In genomic region chr5:81344330-81344729, GRCm38 (mm10) we compare ENCODE assay signal across 17 mouse cellular contexts.
DNase-seq lines count a peak whose midpoint lies in the region; ATAC-seq lines count a peak whose summit lies in the region.
"Had no signal": no experiment of that assay in that cellular context is flagged by ENCODE, and none has a peak within 500 bp of the region (broad histone marks: within the 10 kb centered on the region; RNA-seq: fewer than 3 reads in every experiment).

No protein-coding gene starts in this region.

- peak; percentile 18 for DNase-seq in neural tube, embryonic 11.5 days (ENCODE audit: low spot score)
- no peak for DNase-seq in lung, postnatal 25 days (ENCODE audit: low spot score)
- DNase-seq: adrenal gland, adult 8-10 months; cerebellum, postnatal 10 days; gastrocnemius, postnatal 36 days; layer of hippocampus, postnatal 36 days; left cerebral cortex, postnatal 4 days; liver, embryonic 13.5 days; right cerebral cortex, postnatal 4 days had no signal

- H3K9ac ChIP-seq in hindbrain, embryonic 12.5 days: no peak overlapping the region
- H3K9ac ChIP-seq in hindbrain, embryonic 16.5 days (ENCODE audit: low read depth, low read length): no peak overlapping the region
- no peak overlapping the region for H3K9ac ChIP-seq in neural tube, embryonic 11.5 days (ENCODE audit: low read length)
- no peak overlapping the region for H3K9ac ChIP-seq in neural tube, embryonic 15.5 days (replicated peaks)
- no peak overlapping the region for H3K9ac ChIP-seq in embryonic facial prominence, embryonic 15.5 days
- H3K9ac ChIP-seq: heart, embryonic 12.5 days; liver, embryonic 13.5 days had no signal

- no peaks in the 10 kb centered on the region for H3K9me3 ChIP-seq in hindbrain, embryonic 12.5 days (replicated peaks)
- H3K9me3 ChIP-seq in hindbrain, embryonic 16.5 days (ENCODE audit: control insufficient read depth, low read length): no peaks in the 10 kb centered on the region
- no peaks in the 10 kb centered on the region for H3K9me3 ChIP-seq in neural tube, embryonic 11.5 days (ENCODE audit: control insufficient read depth, low read length)
- H3K9me3 ChIP-seq in neural tube, embryonic 15.5 days (replicated peaks): no peaks in the 10 kb centered on the region
- no peaks in the 10 kb centered on the region for H3K9me3 ChIP-seq in embryonic facial prominence, embryonic 15.5 days (replicated peaks)
- H3K9me3 ChIP-seq: heart, embryonic 12.5 days; liver, embryonic 13.5 days had no signal

- H3K36me3 ChIP-seq in hindbrain, embryonic 12.5 days: no peaks in the 10 kb centered on the region
- no peaks in the 10 kb centered on the region for H3K36me3 ChIP-seq in hindbrain, embryonic 16.5 days (ENCODE audit: control insufficient read depth, insufficient read depth, low read length)
- no peaks in the 10 kb centered on the region for H3K36me3 ChIP-seq in neural tube, embryonic 11.5 days (ENCODE audit: control insufficient read depth, insufficient read depth, low read length)
- H3K36me3 ChIP-seq in neural tube, embryonic 15.5 days: no peaks in the 10 kb centered on the region
- H3K36me3 ChIP-seq in embryonic facial prominence, embryonic 15.5 days: no peaks in the 10 kb centered on the region
- H3K36me3 ChIP-seq: heart, embryonic 12.5 days; liver, embryonic 13.5 days had no signal

- WGBS in hindbrain, embryonic 12.5 days: 8% methylated on average over 1 of the region's 1 CpGs
- WGBS in hindbrain, embryonic 16.5 days: 27% methylated on average over 1 of the region's 1 CpGs
- WGBS in neural tube, embryonic 11.5 days: 47% methylated on average over 1 of the region's 1 CpGs
- WGBS in neural tube, embryonic 15.5 days: 25% methylated on average over 1 of the region's 1 CpGs
- 70% methylated on average over 1 of the region's 1 CpGs for WGBS in embryonic facial prominence, embryonic 15.5 days

- peak; percentile 71 for ATAC-seq in hindbrain, embryonic 12.5 days (ENCODE audit: low FRiP score)
- ATAC-seq in hindbrain, embryonic 16.5 days: no peak
- ATAC-seq in neural tube, embryonic 11.5 days (ENCODE audit: insufficient read depth, low FRiP score, low TSS enrichment): 0 out of 2 replicates have a peak, but pooled peaks have one; percentile 35
- no peak for ATAC-seq in neural tube, embryonic 15.5 days (ENCODE audit: low FRiP score)
- ATAC-seq in embryonic facial prominence, embryonic 15.5 days (ENCODE audit: insufficient number of reproducible peaks, low FRiP score, low TSS enrichment, low read depth): peak; percentile 87
- ATAC-seq in megakaryocyte progenitor cell, adult 5-6 weeks (replicated peaks; ENCODE audit: poor library complexity): no peak
- ATAC-seq: intestine, embryonic 16.5 days; lung, postnatal 0 days had no signal

- no peak overlapping the region for H3K27ac ChIP-seq in hindbrain, embryonic 12.5 days
- H3K27ac ChIP-seq in hindbrain, embryonic 16.5 days (ENCODE audit: low read depth, low read length): no peak overlapping the region
- no peak overlapping the region for H3K27ac ChIP-seq in neural tube, embryonic 11.5 days (ENCODE audit: low read depth, low read length)
- no peak overlapping the region for H3K27ac ChIP-seq in neural tube, embryonic 15.5 days (replicated peaks)
- H3K27ac ChIP-seq in embryonic facial prominence, embryonic 15.5 days (replicated peaks): no peak overlapping the region
- H3K27ac ChIP-seq: liver, embryonic 13.5 days had no signal

- no peak overlapping the region for H3K4me2 ChIP-seq in hindbrain, embryonic 12.5 days (replicated peaks)
- H3K4me2 ChIP-seq in hindbrain, embryonic 16.5 days (ENCODE audit: low read length): no peak overlapping the region
- no peak overlapping the region for H3K4me2 ChIP-seq in neural tube, embryonic 11.5 days (ENCODE audit: low read depth)
- no peak overlapping the region for H3K4me2 ChIP-seq in neural tube, embryonic 15.5 days
- H3K4me2 ChIP-seq in embryonic facial prominence, embryonic 15.5 days (replicated peaks): no peak overlapping the region
- H3K4me2 ChIP-seq: heart, embryonic 12.5 days; liver, embryonic 13.5 days had no signal

- H3K4me3 ChIP-seq in hindbrain, embryonic 12.5 days: no peak overlapping the region
- no peak overlapping the region for H3K4me3 ChIP-seq in hindbrain, embryonic 16.5 days (ENCODE audit: low read length)
- H3K4me3 ChIP-seq in neural tube, embryonic 11.5 days (ENCODE audit: low read depth, low read length): no peak overlapping the region
- H3K4me3 ChIP-seq in neural tube, embryonic 15.5 days (replicated peaks): no peak overlapping the region
- no peak overlapping the region for H3K4me3 ChIP-seq in embryonic facial prominence, embryonic 15.5 days (replicated peaks)
- H3K4me3 ChIP-seq: heart, embryonic 12.5 days; liver, embryonic 13.5 days had no signal

- peaks cover 12% of the 10 kb centered on the region; the same call in 1 of the 2 replicates for H3K4me1 ChIP-seq in hindbrain, embryonic 12.5 days
- H3K4me1 ChIP-seq in hindbrain, embryonic 16.5 days (ENCODE audit: control insufficient read depth, insufficient read depth, low read depth, low read length): no peaks in the 10 kb centered on the region
- no peaks in the 10 kb centered on the region for H3K4me1 ChIP-seq in neural tube, embryonic 11.5 days (ENCODE audit: control insufficient read depth, insufficient read depth, low read length)
- 0 out of 2 replicates have a peak, but pooled peaks cover 3% of the 10 kb centered on the region for H3K4me1 ChIP-seq in neural tube, embryonic 15.5 days
- H3K4me1 ChIP-seq in embryonic facial prominence, embryonic 15.5 days: no peaks in the 10 kb centered on the region
- H3K4me1 ChIP-seq: heart, embryonic 12.5 days; liver, embryonic 13.5 days had no signal

- H3K27me3 ChIP-seq in hindbrain, embryonic 12.5 days: no peaks in the 10 kb centered on the region
- H3K27me3 ChIP-seq in hindbrain, embryonic 16.5 days (replicated peaks; ENCODE audit: control insufficient read depth, insufficient read depth, low read length): no peaks in the 10 kb centered on the region
- H3K27me3 ChIP-seq in neural tube, embryonic 11.5 days (ENCODE audit: control insufficient read depth, insufficient read depth, low read length): no peaks in the 10 kb centered on the region
- H3K27me3 ChIP-seq in neural tube, embryonic 15.5 days (replicated peaks): no peaks in the 10 kb centered on the region
- no peaks in the 10 kb centered on the region for H3K27me3 ChIP-seq in embryonic facial prominence, embryonic 15.5 days
- H3K27me3 ChIP-seq: heart, embryonic 12.5 days; liver, embryonic 13.5 days had no signal

Comparison
In these comparisons a context has a peak if more than half of its experiments do, and no peak if none do; other contexts are left out.
1. ATAC-seq: peak in hindbrain, embryonic 12.5 days (single experiment), neural tube, embryonic 11.5 days (single experiment) and embryonic facial prominence, embryonic 15.5 days (single experiment); none in hindbrain, embryonic 16.5 days (single experiment), neural tube, embryonic 15.5 days (single experiment) and megakaryocyte progenitor cell, adult 5-6 weeks (single experiment).